Mouse (Mus musculus) heart, postnatal 25 days (tissue): ENCODE measurements around the gene Rdm1. TPM values are rescaled to one million over a fixed set of nuclear protein-coding genes. Genes with fewer than 3 reads are reported as not detected.
A peak's percentile ranks its signal among the peaks of the same experiment; 100 is the strongest.
"Not testable (repeated sequence)": the region's sequence is repeated elsewhere in the genome, so short reads cannot be mapped to it uniquely, and the experiment has no call there.

ENCODE experiments used
- DNase-seq: peaks from one replicate; pipeline ENCODE4 v3.0.0; 2022; ENCODE audit warnings: low spot score
- intact Hi-C: fragments of 180-260 bp; cut with DNase I; formaldehyde crosslinking; loops from one replicate; pipeline ENCODE4 v1.15.1; 2025
- total RNA-seq, 2 experiments: library from RNA; stranded (reverse); gene quantifications; 2 replicates each; pipeline ENCODE4 v1.2.3; 2021

The Rdm1 gene
- total RNA-seq, 2 experiments from 2014 or later: 39.1 to 39.3 TPM

DNA sequence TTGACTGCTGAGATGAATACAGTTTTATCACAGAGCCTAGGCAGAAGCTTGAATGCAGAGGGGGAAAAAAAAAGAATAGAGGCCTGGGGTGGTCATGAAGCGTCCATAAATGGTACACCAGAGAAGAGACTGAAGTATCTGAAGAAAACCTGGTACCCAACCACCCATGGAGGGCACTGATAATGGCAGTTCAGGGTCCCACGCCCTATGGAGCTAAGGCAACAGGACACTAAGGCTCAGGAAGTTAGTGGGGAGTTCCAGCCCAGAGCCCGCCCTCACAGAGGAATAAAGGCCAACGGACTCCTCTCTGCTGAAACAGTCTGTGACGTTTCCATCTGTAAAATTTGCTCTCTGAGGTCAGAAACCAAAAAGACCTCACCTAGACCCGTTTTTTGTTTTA, 11.6 kb upstream of the Rdm1 start:
- no peak for DNase-seq
- intact Hi-C loops: no loop called here

DNA sequence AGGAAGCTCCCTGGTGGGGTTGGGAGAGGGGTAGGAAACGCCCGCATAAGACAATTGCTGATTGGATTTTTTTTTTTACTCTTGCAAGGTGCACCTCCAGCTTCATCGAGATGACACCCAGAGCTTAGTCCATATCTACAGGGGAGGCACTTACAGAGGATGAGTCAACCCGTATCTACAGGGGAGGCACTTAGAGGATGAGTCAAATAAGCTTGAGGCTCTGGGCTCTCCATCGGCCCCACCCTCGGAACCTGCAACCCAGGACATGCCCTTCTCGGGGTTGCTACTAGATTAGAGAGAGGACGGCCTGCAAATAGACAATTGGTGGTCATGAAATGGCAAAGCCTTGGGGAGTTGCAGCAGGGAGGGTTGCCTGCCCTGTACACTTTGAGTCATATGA, 10.9 kb upstream of the Rdm1 start:
- DNase-seq: no peak
- intact Hi-C loops: no loop called here

DNA sequence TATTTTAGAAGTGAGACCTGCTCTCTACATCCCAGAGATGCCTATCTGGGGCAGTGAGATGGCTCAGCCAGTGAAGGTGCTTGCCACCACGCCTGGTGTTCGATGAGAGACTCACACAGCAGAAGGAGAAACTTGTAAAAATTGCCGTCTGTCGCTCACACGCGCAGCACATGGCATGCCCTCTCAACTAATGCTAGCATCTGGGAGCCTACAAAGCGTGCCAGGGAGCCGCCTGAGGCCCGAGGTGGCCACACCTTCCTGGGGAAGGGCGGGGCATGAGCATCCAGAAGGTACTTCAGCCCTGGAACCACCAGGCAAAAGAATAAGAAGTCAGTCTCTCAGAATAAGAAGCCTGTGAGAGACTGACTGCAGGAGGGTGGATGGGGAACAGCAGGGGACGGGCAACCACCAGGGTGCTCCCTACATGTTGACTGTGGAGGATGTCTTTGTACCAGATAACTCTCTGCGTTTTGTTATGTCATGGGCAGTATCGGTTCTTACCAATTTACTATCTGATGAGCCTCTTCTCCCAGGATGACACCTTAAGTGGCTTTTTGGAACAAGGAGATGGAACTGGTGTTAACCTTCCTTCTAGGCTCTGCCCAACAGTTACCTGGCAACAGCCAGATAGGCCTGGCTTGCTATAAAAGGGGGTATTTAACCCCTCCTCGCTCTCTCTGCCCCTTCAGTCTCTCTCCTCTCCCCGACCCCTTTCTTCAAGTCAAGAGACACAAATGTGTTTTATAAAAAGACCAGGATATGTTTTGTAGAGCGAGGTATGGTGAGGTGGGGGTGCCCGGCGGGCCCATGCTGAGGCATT, 9.8 kb upstream of the Rdm1 start:
- intact Hi-C loops: no loop called here
- DNase-seq: no peak

DNA sequence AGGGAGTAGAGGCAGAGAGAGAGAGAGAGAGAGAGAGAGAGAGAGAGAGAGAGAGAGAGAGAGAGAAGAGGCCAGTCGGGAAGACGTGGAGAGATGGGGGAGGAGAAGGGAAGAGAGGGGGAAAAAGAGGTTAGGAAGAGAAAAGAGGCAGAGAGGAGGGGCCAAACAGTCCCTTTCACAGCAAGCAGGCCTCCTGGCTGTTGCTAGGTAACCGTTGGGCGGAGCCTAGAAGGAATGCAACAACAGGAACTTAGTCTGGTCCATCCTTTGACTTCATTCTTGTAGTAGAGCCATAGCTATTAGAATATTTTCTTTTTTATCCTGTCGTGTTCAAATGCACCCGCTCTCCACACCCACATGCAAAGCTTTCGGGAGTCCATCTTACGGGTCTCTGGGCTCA, 9.1 kb upstream of the Rdm1 start:
- no peak for DNase-seq

DNA sequence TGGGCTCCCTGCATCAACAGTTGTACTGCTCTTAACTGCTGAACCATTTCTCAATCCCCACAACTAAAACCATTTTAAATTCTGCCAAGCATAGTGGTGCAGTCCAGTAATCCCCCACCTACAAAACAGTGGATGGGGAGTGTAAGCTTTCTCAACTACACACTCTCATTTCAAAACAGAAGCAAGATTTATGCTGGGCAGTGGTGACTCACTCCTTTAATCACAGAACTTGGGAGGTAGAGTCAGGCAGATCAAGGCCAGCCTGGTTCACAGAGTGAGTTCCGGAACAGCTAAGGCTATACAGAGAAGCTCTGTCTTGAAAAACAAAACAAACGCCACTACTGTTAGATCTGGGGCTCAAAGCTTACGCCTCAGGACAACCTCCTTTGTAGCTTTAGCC, 8.4 kb upstream of the Rdm1 start:
- no peak for DNase-seq
- intact Hi-C loops: no loop called here

More for the DNA sequence above, 9.1 kb upstream of the Rdm1 start:
- intact Hi-C loops: no loop called here

DNA sequence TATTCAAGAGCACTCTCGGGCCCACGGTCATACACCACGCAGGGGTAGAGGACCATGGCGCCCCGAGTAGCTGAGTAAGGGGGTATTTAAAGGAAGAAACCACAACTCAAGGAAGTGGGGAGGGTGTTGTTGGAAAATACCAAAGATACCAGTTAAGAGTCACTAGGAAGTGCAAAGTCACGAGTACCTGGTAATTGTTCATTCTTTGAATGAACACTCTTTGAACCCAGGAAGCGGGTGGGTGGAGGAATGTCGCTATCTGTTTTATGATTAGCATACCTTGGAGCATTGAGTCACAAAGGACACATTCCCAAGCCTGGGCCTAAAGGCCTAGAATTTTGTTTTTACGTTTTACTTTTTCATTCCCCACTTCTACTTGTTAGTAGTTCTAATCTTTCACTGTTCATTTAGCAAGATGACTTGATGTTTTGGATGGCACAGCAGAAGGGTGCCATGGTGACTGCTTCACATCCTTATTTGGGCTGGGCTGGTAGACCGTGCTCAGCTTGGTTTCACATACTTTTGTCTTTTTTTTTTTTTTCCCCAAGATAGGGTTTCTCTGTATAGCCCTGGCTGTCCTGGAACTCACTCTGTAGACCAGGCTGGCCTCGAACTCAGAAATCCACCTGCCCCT, 6.9 kb upstream of the Rdm1 start:
- DNase-seq, intact Hi-C loops: not testable (repeated sequence)

DNA sequence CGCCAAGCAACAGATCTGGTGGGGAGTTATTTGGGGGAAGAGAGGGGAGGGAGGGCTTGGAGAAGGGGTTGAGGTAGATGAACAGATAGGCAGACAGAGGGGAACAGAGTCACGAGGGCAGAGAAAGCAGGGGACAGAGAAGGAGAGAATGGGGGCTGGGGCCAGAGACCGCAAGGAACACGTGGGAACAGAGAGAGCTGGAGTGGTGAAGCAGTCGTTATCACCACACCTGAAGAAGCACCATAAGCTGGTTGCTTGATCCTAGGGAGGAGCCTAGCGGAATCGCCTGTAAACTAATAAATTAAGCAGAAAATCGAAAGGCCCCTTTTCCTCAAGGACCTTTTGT, 373 bp upstream of the Rdm1 start:
- DNase-seq: no peak
- intact Hi-C loops: no loop called here

DNA sequence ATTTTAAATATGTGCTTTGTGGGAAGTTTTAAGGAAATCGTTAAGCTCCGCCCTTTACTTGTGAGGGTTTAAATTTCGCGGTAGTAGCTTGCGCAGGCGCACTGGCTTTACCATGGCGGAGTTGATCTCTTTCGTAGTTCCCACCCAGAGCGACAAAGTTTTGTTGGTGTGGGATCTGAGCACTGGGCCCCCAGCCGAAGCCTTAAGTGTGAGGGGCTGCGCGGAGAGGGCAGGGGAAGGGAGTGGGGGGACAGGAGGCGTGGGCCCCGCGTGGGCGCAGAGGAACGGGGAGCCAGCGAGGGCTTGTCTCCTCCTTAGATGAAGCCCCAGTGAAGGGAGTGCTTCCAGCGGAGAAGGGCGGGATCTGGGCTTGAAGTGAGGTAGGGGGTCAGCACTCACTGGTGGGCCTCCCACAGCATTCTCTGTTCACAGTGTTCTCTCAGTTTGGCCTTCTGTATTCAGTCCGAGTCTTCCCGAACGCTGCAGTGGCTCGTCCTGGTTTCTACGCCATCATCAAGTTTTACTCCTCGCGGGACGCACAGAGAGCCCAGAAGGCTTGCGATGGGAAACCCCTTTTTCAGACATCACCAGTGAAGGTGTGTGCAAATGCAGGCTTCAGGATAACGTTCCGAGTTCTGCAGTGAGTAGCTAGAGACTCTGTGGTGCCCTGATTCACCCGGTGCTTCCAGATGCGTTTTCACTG, 1.0 kb downstream of the Rdm1 start:
- intact Hi-C loops: no loop called here
- peak; percentile 65 for DNase-seq

DNA sequence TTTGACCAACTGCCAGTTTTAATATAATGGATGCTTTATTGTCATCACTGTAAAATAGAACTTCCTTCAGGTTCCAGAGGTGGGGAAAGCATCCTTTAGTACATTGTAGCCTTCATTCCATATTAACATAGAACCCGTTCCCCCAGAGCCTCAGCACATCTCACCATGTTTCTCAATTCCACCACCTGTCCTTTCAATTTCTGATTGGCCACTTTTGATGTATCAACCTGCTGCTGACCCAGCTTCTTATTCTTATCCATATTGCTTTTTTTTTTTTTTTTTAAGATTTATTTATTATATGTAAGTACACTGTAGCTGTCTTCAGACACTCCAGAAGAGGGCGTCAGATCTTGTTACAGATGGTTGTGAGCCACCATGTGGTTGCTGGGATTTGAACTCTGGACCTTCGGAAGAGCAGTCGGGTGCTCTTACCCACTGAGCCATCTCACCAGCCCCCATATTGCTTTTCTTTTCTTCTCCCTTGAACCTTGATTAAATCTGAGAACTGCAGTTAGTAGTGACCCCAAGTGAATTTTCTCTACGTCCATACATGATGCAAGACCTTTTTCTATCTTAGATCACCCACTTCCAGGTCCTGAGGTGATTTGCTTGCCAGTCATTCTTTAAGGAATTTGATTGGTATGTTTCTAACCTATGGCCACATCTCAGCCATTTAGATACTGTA, 1.9 kb downstream of the Rdm1 start:
- intact Hi-C loops, DNase-seq: not testable (repeated sequence)

DNA sequence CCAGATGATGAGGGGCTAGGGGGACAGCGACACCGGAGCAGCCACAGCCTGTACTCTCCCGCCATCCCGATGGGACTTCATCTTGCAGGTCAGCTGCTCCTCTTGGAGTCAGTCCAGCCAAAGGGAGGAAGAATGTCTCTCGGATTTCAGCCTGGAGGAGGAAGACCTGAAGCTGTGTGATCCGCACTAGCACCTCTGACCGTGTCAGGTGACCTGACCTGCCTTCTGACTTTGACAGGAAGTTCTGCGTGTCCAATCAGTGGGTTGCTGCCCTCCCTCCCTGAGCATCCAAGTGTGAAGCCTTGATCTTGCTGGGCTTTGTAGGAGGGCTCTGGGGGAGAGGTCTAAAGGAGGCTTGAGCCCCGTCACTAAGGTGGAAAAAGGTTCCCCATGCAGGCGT, 8.7 kb downstream of the Rdm1 start:
- intact Hi-C loops: no loop called here
- DNase-seq: no peak

DNA sequence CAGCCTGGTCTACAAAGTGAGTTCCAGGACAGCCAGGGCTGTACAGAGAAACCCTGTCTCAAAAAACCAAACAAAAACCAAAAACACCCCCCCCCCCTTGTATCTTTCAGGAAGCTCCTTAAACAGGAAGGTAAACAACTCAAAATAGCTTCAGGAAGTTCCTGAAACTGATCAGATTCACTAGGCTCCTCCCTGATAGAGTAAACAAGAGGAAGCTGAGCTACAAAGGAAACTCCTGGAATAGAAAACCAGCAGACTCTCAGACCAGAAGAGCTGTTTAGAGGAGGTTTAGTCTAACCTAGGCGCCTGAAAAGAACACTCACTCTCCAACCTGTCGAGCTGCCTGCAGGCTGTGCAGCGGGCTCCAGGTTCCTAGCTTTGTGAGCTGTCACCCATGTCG, 12.8 kb downstream of the Rdm1 start:
- intact Hi-C loops: no loop called here
- DNase-seq: no peak

DNA sequence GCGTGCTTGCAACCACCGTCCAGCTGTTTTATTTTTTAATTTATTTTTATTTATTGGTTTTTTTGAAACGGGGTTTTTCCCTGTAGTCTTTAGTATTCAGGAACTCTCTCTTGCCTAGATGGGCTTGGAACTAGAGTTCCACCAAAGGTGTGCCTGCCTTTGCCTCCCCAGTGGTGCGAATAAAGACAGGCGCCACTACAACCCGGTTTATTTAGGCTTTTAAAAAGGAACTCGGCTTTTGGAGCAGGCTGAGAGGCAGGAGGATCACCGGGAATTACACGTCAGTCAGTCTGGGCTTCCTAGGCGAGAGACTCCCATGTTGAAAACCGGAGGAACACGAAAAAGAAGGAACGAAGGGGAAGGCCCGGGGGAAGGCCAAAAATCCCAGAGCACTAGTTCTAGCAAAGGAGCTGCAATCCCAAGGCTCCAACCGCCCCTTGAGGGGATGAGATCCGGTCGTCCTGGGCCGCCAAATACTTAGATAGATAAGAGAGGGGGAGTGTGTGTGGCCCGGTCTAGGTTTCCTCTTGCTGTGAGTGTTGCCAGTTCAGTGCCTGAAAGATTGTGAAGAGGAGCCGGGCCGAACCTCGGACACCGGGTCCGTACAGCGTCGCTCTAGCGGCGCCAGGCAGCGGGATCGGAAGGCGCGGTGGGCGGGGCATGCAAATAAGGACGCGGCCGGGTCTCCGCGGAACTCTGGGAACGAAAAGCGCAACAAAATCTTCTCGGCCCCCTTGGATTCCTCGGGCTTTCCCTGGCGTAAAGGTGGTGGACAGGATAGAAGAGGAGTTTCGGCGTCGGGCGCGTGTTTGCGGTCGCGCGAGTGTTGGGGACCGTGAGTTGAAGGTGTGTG, 14.1 kb downstream of the Rdm1 start:
- intact Hi-C loops: not testable (repeated sequence)
- peak; percentile 61 for DNase-seq

DNA sequence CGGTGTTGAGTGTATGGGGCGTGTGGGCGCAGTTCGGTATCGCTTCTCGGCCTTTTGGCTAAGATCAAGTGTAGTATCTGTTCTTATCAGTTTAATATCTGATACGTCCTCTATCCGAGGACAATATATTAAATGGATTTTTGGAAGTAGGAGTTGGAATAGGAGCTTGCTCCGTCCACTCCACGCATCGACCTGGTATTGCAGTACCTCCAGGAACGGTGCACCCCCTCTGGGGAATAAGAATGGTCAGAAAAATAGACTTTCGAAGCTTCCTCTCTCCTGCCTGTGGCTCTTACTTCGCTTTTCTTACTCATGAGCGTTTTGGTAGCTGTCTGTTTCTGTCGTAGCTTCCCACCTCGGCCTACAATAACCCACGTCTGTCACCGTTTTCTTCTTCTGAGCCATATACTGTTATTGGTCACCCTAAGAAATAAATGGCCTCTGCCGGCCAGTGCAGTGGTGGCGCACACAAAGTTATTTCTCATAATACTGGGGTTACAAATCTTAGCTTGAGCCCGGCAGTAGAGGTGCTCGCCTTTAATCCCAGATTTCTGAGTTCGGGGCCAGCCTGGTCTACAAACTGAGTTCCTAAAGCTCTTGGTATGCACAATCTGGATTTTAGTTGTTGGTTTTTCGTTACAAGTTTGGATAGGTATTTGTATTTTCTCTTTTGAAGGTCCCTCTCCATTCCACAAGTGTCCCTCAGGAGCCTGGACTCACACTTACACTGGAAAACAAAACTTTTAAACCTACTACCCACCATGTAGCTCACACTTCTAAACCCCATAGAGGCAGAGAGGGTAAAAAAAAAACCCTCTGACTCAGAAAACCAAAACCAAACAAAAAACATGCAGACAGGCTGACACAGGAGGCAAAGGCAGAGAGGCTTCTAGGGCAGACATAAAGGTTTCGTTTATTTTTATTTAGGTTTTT, 15.0 kb downstream of the Rdm1 start:
- intact Hi-C loops, DNase-seq: not testable (repeated sequence)

DNA sequence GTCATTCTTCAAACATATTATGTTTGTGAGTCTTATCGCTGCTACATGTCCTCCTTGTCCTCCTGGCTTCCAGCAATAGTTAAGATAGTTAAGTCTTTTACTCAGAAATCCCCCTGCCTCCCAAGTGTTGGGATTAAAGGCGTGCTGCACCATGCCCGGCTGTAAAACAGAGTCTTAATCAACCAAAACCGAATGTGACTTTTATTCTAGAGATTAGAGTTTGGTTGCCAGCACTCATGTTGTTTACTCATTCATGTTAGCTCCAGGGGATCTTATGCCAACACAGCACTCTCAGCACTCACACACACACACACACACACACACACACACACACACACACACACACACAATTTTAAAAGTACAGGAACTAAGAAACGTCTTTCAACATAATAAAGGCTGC, 15.9 kb downstream of the Rdm1 start:
- intact Hi-C loops: no loop called here
- DNase-seq: no peak

DNA sequence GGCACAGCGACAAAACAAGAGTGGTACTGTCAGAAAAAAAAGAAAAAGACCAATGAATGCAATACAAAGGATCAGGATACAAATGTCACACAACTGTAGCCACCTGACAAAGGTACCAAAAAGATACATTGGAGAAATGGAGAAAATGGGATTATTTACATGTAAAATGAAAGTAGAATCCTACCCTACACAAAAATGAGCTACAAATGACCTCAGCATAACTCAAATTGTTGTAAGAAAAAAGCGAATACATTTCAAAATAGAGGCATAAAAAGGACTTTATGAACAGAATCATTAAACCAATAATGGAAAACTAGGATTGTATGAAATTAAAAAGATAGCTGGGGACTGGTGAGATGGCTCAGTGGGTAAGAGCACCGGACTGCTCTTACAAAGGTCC, 17.6 kb downstream of the Rdm1 start:
- intact Hi-C loops: no loop called here
- DNase-seq: no peak

DNA sequence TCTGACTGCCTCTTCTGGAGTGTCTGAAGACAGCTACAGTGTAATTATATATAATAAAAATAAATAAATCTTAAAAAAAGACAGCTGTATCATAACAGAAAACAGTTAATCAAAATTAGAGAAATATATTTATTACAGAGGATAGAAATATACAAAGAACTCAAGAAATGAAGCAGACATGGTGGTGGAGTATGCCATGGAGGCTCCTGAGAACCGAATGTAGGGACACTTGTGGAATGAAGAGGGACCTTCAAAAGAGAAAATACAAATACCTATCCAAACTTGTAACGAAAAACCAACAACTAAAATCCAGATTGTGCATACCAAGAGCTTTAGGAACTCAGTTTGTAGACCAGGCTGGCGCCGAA, 18.0 kb downstream of the Rdm1 start:
- DNase-seq, intact Hi-C loops: not testable (repeated sequence)

DNA sequence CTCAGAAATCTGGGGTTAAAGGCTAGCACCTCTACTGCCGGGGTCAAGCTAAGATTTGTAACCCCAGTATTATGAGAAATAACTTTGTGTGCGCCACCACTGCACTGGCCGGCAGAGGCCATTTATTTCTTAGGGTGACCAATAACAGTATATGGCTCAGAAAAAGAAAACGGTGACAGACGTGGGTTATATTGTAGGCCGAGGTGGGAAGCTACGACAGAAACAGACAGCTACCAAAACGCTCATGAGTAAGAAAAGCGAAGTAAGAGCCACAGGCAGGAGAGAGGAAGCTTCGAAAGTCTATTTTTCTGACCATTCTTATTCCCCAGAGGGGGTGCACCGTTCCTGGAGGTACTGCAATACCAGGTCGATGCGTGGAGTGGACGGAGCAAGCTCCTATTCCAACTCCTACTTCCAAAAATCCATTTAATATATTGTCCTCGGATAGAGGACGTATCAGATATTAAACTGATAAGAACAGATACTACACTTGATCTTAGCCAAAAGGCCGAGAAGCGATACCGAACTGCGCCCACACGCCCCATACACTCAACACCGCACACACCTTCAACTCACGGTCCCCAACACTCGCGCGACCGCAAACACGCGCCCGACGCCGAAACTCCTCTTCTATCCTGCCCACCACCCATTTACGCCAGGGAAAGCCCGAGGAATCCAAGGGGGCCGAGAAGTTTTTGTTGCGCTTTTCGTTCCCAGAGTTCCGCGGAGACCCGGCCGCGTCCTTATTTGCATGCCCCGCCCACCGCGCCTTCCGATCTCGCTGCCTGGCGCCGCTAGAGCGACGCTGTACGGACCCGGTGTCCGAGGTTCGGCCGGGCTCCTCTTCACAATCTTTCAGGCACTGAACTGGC, 18.7 kb downstream of the Rdm1 start:
- intact Hi-C loops: not testable (repeated sequence)
- DNase-seq: peak; percentile 53

DNA sequence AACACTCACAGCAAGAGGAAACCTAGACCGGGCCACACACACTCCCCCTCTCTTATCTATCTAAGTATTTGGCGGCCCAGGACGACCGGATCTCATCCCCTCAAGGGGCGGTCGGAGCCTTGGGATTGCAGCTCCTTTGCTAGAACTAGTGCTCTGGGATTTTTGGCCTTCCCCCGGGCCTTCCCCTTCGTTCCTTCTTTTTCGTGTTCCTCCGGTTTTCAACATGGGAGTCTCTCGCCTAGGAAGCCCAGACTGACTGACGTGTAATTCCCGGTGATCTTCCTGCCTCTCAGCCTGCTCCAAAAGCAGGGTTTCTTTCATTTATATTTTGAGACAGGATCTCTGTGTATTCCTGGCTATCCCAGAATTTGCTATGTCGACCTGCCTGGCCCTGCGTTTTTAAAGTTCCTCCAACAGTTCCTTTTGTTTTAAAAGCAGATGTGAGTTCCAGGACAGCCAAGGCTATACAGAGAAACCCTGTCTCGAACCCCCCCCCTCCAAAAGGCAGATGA, 19.3 kb downstream of the Rdm1 start:
- intact Hi-C loops, DNase-seq: not testable (repeated sequence)
